ENCODE assay signal across 8 mouse cellular contexts in genomic region chr12:111574887-111575838, GRCm38 (mm10). TPM values are rescaled to one million over a fixed set of nuclear protein-coding genes. Genes with fewer than 3 reads are reported as not detected.
A peak's percentile ranks its signal among the peaks of the same experiment; 100 is the strongest.
DNase-seq lines count a peak whose midpoint lies in the region; ATAC-seq and TF ChIP-seq lines count a peak whose summit lies in the region.

No protein-coding gene starts in this region.

- H3K4me3 ChIP-seq in forebrain, postnatal 0 days (ENCODE audit: low read depth, low read length), result peak overlapping the region; percentile 98
- peak overlapping the region; percentile 100 for H3K4me3 ChIP-seq in hindbrain, embryonic 14.5 days (replicated peaks; ENCODE audit: low read length)
- peak overlapping the region; percentile 96 for H3K4me3 ChIP-seq in liver, adult 2 months (ENCODE audit: insufficient read depth, low read depth, low read length)
- peak overlapping the region; percentile 89 for H3K4me3 ChIP-seq in midbrain, embryonic 15.5 days

- TF ChIP-seq POLR2A in liver, adult 2 months (IDR thresholded peaks at IDR 0.05; ENCODE audit: extremely low read depth, insufficient read depth, low read length), result no peak

- no peaks in the 10 kb centered on the region for H3K27me3 ChIP-seq in forebrain, postnatal 0 days (ENCODE audit: insufficient read depth, low read length)
- H3K27me3 ChIP-seq in hindbrain, embryonic 14.5 days (ENCODE audit: control insufficient read depth, insufficient read depth, low read length), result no peaks in the 10 kb centered on the region
- H3K27me3 ChIP-seq in liver, adult 2 months (ENCODE audit: control insufficient read depth, insufficient read depth, low read length), result no peaks in the 10 kb centered on the region
- H3K27me3 ChIP-seq in midbrain, embryonic 15.5 days (replicated peaks), result no peaks in the 10 kb centered on the region

- H3K79me2 ChIP-seq in liver, adult 2 months (ENCODE audit: control insufficient read depth, insufficient read depth, low read length), result peaks cover 15% of the 10 kb centered on the region

- no peak for TF ChIP-seq CTCF in forebrain, postnatal 0 days (IDR thresholded peaks at IDR 0.05; ENCODE audit: low read depth)
- no peak for TF ChIP-seq CTCF in liver, adult 2 months (IDR thresholded peaks at IDR 0.05; ENCODE audit: low read depth, low read length)

- DNase-seq in adrenal gland, adult (ENCODE audit: inconsistent age in 2 of 2, low spot score in 1 of 2), result peak; percentile 57 to 86
- DNase-seq in adrenal gland, postnatal 4 days (ENCODE audit: low spot score in 2 of 2), result no peak
- peak; percentile 48 for DNase-seq in cerebellum, adult 8-10 months
- DNase-seq in forebrain, postnatal 0 days, result peak; percentile 62
- peak; percentile 25 for DNase-seq in hindbrain, embryonic 14.5 days (ENCODE audit: low spot score)
- DNase-seq in liver, adult 2 months (ENCODE audit: extremely low read depth, low read depth, low spot score), result peak; percentile 52
- peak; percentile 16 to 35 for DNase-seq in spleen, adult 18-20 months

- H3K4me1 ChIP-seq in forebrain, postnatal 0 days (ENCODE audit: insufficient read depth), result peaks cover 21% of the 10 kb centered on the region
- peaks cover 29% of the 10 kb centered on the region for H3K4me1 ChIP-seq in hindbrain, embryonic 14.5 days (replicated peaks; ENCODE audit: control insufficient read depth, insufficient read depth, low read length)
- peaks cover 20% of the 10 kb centered on the region for H3K4me1 ChIP-seq in liver, adult 2 months (ENCODE audit: control insufficient read depth, insufficient read depth, low read length)
- peaks cover 33% of the 10 kb centered on the region for H3K4me1 ChIP-seq in midbrain, embryonic 15.5 days

- peak overlapping the region; percentile 99 for H3K27ac ChIP-seq in forebrain, postnatal 0 days (ENCODE audit: low read depth, low read length)
- peak overlapping the region; percentile 98 for H3K27ac ChIP-seq in hindbrain, embryonic 14.5 days
- peak overlapping the region; percentile 56 for H3K27ac ChIP-seq in liver, adult 2 months (replicated peaks; ENCODE audit: insufficient read depth, low read depth, low read length)
- peak overlapping the region; percentile 96 for H3K27ac ChIP-seq in midbrain, embryonic 15.5 days

- no peaks in the 10 kb centered on the region for H3K36me3 ChIP-seq in forebrain, postnatal 0 days (ENCODE audit: insufficient read depth)
- H3K36me3 ChIP-seq in hindbrain, embryonic 14.5 days (replicated peaks; ENCODE audit: control insufficient read depth, insufficient read depth), result peaks cover 3% of the 10 kb centered on the region; the same call in 1 of the 2 replicates
- H3K36me3 ChIP-seq in liver, adult 2 months (ENCODE audit: control insufficient read depth, insufficient read depth, low read length), result no peaks in the 10 kb centered on the region
- no peaks in the 10 kb centered on the region for H3K36me3 ChIP-seq in midbrain, embryonic 15.5 days (replicated peaks)

- peak; percentile 6; the same call in 1 of the 2 replicates for ATAC-seq in forebrain, postnatal 0 days
- ATAC-seq in hindbrain, embryonic 14.5 days (ENCODE audit: low FRiP score), result peak; percentile 26
- peak; percentile 53 for ATAC-seq in midbrain, embryonic 15.5 days (replicated peaks)

- 1% methylated on average over 58 of the region's 58 CpGs for WGBS in forebrain, postnatal 0 days
- WGBS in hindbrain, embryonic 14.5 days, result under 1% methylated on average over 58 of the region's 58 CpGs
- under 1% methylated on average over 58 of the region's 58 CpGs for WGBS in liver, adult 2 months
- under 1% methylated on average over 58 of the region's 58 CpGs for WGBS in midbrain, embryonic 15.5 days

- H3K9ac ChIP-seq in forebrain, postnatal 0 days, result peak overlapping the region; percentile 98
- H3K9ac ChIP-seq in hindbrain, embryonic 14.5 days, result peak overlapping the region; percentile 99
- H3K9ac ChIP-seq in liver, adult 2 months (ENCODE audit: low read depth, low read length), result peak overlapping the region; percentile 90
- H3K9ac ChIP-seq in midbrain, embryonic 15.5 days, result peak overlapping the region; percentile 94

- H3K4me2 ChIP-seq in forebrain, postnatal 0 days (ENCODE audit: low read depth), result peak overlapping the region; percentile 83
- H3K4me2 ChIP-seq in hindbrain, embryonic 14.5 days (replicated peaks), result peak overlapping the region; percentile 96
- peak overlapping the region; percentile 86 for H3K4me2 ChIP-seq in midbrain, embryonic 15.5 days

- H3K9me3 ChIP-seq in forebrain, postnatal 0 days (ENCODE audit: low read length), result no peaks in the 10 kb centered on the region
- H3K9me3 ChIP-seq in hindbrain, embryonic 14.5 days (ENCODE audit: control insufficient read depth, low read length), result no peaks in the 10 kb centered on the region
- no peaks in the 10 kb centered on the region for H3K9me3 ChIP-seq in midbrain, embryonic 15.5 days

RNA-seq across cellular contexts. Expression of gene Mark3, which starts 0.8 kb away (rescaled TPM):
- 100 to 1,000 TPM; 104 to 111 TPM for total RNA-seq in adrenal gland, postnatal 4 days (2021)
- total RNA-seq in forebrain, postnatal 0 days (2014; rRNA removed), result 172 and 182 TPM in 2 replicates
- 36.9 and 42.4 TPM in 2 replicates for polyA plus RNA-seq in forebrain, postnatal 0 days (2015; fragmentation: Nextera tagmentation; extraction: Ambion mirVana)
- 76.4 and 81.4 TPM in 2 replicates for polyA plus RNA-seq in hindbrain, embryonic 14.5 days (2014; fragmentation: Nextera tagmentation; extraction: Ambion mirVana)
- 26.4 and 30.9 TPM in 2 replicates for total RNA-seq in liver, adult 2 months (2014; rRNA removed)
- 14.3 and 15.9 TPM in 2 replicates for polyA plus RNA-seq in liver, adult 2 months (2012; rRNA removed)
- polyA plus RNA-seq in midbrain, embryonic 15.5 days (2015; fragmentation: Nextera tagmentation; extraction: Ambion mirVana), result 53.1 and 55.4 TPM in 2 replicates

RNA-seq across cellular contexts. Expression of gene Eif5, which starts 37.3 kb away (rescaled TPM):
- 100 to 1,000 TPM; 395 to 408 TPM for total RNA-seq in adrenal gland, postnatal 4 days (2021)
- 273 and 366 TPM in 2 replicates for total RNA-seq in forebrain, postnatal 0 days (2014; rRNA removed)
- 580 and 648 TPM in 2 replicates for polyA plus RNA-seq in forebrain, postnatal 0 days (2015; fragmentation: Nextera tagmentation; extraction: Ambion mirVana)
- polyA plus RNA-seq in hindbrain, embryonic 14.5 days (2014; fragmentation: Nextera tagmentation; extraction: Ambion mirVana), result 504 and 543 TPM in 2 replicates
- 94.2 and 121 TPM in 2 replicates for total RNA-seq in liver, adult 2 months (2014; rRNA removed)
- polyA plus RNA-seq in liver, adult 2 months (2012; rRNA removed), result 93.7 and 96.3 TPM in 2 replicates
- polyA plus RNA-seq in midbrain, embryonic 15.5 days (2015; fragmentation: Nextera tagmentation; extraction: Ambion mirVana), result 475 and 505 TPM in 2 replicates

Comparison
In these comparisons a context has a peak if more than half of its experiments do, and no peak if none do; other contexts are left out.
1. DNase-seq: peak in adrenal gland, adult (2 of 2), cerebellum, adult 8-10 months (single experiment), forebrain, postnatal 0 days (single experiment), hindbrain, embryonic 14.5 days (single experiment), liver, adult 2 months (single experiment) and spleen, adult 18-20 months (2 of 2); none in adrenal gland, postnatal 4 days (0 of 2).
2. Peak in every context shown above with its lines, with median percentiles within 50 percentile points of each other: ATAC-seq, H3K27ac ChIP-seq, H3K4me2 ChIP-seq, H3K4me3 ChIP-seq and H3K9ac ChIP-seq.